Mouse (Mus musculus) heart, embryonic 10.5 days (tissue): Measurements from ENCODE around the gene Bche. TPM values are rescaled to one million over a fixed set of nuclear protein-coding genes. Genes with fewer than 3 reads are reported as not detected.

Experiments
- DNase-seq: peaks from one replicate; pipeline ENCODE4 v3.0.0-alpha.2; 2017; ENCODE audit warnings: low spot score
- H3K27ac ChIP-seq: fragments of 300-500 bp; sonication (generic); 2 replicates; pipeline ENCODE4 v1.5.1; 2016; ENCODE audit warnings: mild to moderate bottlenecking
- H3K27me3 ChIP-seq: fragments of 300-500 bp; sonication (generic); 2 replicates; pipeline ENCODE4 v1.6.1; 2016; ENCODE audit warnings: mild to moderate bottlenecking; ENCODE audit not compliant: poor library complexity, insufficient read depth, severe bottlenecking
- H3K36me3 ChIP-seq: fragments of 300-500 bp; sonication (generic); 2 replicates; pipeline ENCODE4 v1.6.1; 2016; ENCODE audit warnings: mild to moderate bottlenecking, moderate library complexity
- H3K4me1 ChIP-seq: fragments of 300-500 bp; sonication (generic); 2 replicates; pipeline ENCODE4 v1.6.1; 2016; ENCODE audit warnings: mild to moderate bottlenecking
- H3K4me3 ChIP-seq: fragments of 300-500 bp; sonication (generic); 2 replicates; pipeline ENCODE4 v1.5.1; 2016; ENCODE audit warnings: mild to moderate bottlenecking, moderate library complexity
- H3K9me3 ChIP-seq: fragments of 300-500 bp; sonication (generic); 2 replicates; pipeline ENCODE4 v1.6.1; 2016; ENCODE audit warnings: mild to moderate bottlenecking, moderate library complexity
- WGBS: fragments of 180-500 bp; shearing (Covaris S2); methylation state at CpG from one replicate; pipeline ENCODE4 v1.1.7; 2016; 5-methylcytosine and 5-hydroxymethylcytosine counted together
- polyA plus RNA-seq: library from polyadenylated mRNA; unstranded; fragments of >200 nt; fragmentation: Nextera tagmentation; extraction: Ambion mirVana; gene quantifications from 2 replicates; pipeline ENCODE4 v1.2.1, GENCODE M21; 2016

Bche gene
- polyA plus RNA-seq, 1 experiment from 2014 or later, result 11.1 TPM

DNA sequence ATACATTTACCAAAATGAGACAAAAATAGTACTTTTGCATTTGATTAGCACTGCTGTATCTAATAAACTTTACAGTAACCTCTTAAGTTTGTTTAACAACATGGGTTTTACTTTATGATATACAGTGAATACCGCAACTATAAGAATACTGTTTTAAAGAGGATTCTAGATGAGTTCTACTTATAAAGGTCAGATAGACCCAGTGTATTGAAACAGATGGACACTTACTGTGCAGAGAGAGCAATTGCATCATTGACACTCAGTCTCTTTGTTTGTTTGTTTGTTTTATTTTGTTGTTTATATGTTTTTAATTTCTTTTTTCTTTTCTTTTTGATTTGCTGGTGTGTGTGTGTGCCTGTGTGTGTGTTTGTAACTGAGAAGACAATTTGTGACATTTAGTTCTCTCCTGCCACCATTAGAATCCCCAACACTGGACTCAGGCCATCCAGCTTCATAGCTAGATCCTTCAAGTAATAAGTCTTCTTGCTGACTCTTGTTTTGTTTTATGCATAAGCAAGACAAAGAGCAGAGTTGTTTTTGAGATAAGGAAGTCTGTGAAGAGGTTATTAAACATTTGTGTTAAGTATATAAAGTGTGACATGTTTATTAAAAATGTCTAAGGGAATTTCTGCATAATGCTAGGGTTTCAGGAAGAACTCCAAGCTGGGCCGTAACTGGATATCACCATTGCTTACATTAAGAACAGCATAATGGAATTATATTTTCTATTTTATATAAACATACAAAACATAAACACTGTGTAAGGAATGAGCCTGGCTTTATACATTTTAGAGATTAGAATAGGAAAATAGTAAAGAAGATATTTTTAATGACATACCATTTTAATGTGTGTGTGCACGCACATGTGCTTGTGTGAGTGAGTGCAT lies 40.7 kb downstream of the Bche start:
- H3K27me3 ChIP-seq, result no peaks in the 10 kb centered on the region
- H3K4me3 ChIP-seq, result no peak overlapping the region
- no peaks in the 10 kb centered on the region for H3K36me3 ChIP-seq
- H3K27ac ChIP-seq, result no peak overlapping the region
- no peak for DNase-seq
- WGBS, result 93% methylated on average over 3 of the region's 3 CpGs
- H3K9me3 ChIP-seq, result no peaks in the 10 kb centered on the region
- H3K4me1 ChIP-seq, result no peaks in the 10 kb centered on the region

DNA sequence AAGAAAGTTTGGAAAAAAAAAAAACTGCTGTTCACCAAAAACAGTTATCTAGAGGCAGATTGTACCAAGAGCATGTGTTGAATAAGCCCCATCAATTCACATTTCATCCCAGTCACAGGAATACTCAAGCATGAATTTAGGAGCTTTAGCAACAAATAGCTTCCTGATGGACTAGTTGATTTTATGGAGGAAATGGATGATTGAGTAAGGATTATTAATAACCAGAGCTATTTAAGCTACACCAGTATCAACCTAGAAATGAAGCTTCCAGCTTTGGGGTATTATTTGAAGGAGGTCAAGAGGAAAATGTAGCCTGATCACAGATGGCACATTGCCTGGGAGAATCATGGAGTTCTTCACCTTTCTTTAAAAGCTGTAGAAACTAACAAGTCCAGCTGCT lies 57.9 kb downstream of the Bche start:
- H3K36me3 ChIP-seq, result no peaks in the 10 kb centered on the region
- no peaks in the 10 kb centered on the region for H3K9me3 ChIP-seq
- no peak overlapping the region for H3K27ac ChIP-seq
- no peaks in the 10 kb centered on the region for H3K27me3 ChIP-seq
- DNase-seq, result no peak
- H3K4me3 ChIP-seq, result no peak overlapping the region
- H3K4me1 ChIP-seq, result no peaks in the 10 kb centered on the region

DNA sequence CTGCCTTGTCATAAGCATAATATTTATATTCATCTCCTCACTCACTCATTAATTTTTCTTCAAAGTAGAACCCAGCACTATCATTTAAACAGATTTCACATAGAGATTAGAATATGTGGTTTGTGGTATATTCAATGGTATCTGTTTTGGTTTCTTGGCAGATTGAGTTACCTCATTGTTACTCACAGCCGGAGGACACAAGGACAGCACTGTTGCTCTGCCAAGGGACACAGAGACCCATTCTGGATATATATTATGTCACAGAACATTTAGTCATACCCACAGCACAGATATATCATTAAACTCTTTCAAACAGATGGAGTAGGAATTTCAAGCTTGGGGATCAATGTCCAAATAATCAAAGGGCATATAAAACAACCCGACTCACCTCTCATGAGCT lies 61.2 kb downstream of the Bche start:
- no peak overlapping the region for H3K27ac ChIP-seq
- DNase-seq, result no peak
- no peaks in the 10 kb centered on the region for H3K27me3 ChIP-seq
- H3K9me3 ChIP-seq, result no peaks in the 10 kb centered on the region
- H3K4me1 ChIP-seq, result no peaks in the 10 kb centered on the region
- H3K4me3 ChIP-seq, result no peak overlapping the region
- 89% methylated on average over 2 of the region's 2 CpGs for WGBS
- H3K36me3 ChIP-seq, result no peaks in the 10 kb centered on the region

DNA sequence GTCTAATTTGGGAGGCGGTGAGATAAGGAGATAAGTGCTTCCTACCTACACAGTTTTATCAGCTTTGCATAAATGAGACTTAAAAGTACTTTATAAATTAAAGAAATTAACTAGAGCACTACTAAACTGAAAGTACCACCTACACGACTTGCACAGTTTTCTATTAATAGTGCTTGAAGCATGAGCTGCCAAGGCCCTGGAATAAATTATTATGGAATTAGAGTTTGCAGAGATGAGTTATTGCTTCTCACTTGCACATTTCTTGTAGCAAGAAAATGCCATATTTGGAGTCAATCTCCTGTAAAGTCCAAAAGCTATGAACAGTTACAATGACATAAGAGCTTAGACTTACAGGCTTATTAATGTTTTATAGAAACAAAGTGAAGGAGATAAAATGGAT lies 96.8 kb downstream of the Bche start:
- no peak overlapping the region for H3K4me3 ChIP-seq
- WGBS, result 82% methylated on average over 2 of the region's 2 CpGs
- H3K27ac ChIP-seq, result no peak overlapping the region
- no peaks in the 10 kb centered on the region for H3K4me1 ChIP-seq
- H3K27me3 ChIP-seq, result no peaks in the 10 kb centered on the region
- H3K36me3 ChIP-seq, result no peaks in the 10 kb centered on the region
- H3K9me3 ChIP-seq, result no peaks in the 10 kb centered on the region
- no peak for DNase-seq

DNA sequence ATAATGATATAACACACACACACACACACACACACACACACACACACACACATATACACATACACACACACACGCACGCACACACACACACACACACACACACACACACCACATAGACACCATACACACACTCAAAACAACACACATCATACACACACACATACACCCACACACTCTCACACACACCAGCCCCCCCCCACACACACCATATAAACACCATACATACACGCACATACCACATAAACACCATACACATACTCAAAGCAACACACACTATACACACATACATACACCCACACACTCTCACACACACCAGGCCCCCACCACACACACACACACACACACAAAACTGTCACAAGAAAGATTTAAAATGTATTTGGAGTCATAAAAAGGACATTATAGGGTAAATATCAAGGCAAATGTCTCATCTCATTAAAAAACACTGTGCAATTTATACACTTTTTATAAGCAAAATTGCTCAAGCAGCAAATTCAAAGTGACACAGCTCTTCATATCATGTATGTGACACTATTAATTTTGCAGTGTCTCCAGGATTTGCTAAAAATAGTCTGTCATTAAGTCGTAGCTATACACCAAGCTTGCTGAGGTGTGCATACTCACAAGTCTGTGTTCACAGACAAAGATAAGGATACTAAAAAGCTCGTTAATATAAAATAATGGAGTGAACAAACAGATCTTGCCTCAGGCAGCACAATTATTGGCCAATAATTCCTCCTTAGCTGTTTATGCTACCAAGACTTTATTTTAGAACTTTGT lies 116.3 kb downstream of the Bche start:
- H3K36me3 ChIP-seq, result no peaks in the 10 kb centered on the region
- H3K9me3 ChIP-seq, result no peaks in the 10 kb centered on the region
- no peak overlapping the region for H3K4me3 ChIP-seq
- 60% methylated on average over 3 of the region's 5 CpGs for WGBS
- H3K4me1 ChIP-seq, result peaks cover 6% of the 10 kb centered on the region; the same call in 1 of the 2 replicates
- H3K27ac ChIP-seq, result no peak overlapping the region
- no peaks in the 10 kb centered on the region for H3K27me3 ChIP-seq
- no peak for DNase-seq
